ENCODE assay signal across 9 mouse cellular contexts in genomic region chr15:78826213-78827204, GRCm38 (mm10). TPM values are rescaled to one million over a fixed set of nuclear protein-coding genes. Genes with fewer than 3 reads are reported as not detected.
DNase-seq lines count a peak whose midpoint lies in the region; ATAC-seq and TF ChIP-seq lines count a peak whose summit lies in the region.
"Had no signal": no experiment of that assay in that cellular context is flagged by ENCODE, and none has a peak within 500 bp of the region (broad histone marks: within the 10 kb centered on the region; RNA-seq: fewer than 3 reads in every experiment).

No protein-coding gene starts in this region.

- H3K9ac ChIP-seq in ES-E14 (ENCODE audit: insufficient read depth, low read depth, low read length, poor library complexity, severe bottlenecking), result no peak overlapping the region
- no peak overlapping the region for H3K9ac ChIP-seq in heart, embryonic 16.5 days (ENCODE audit: low read length)
- 0 out of 2 replicates have a peak overlapping the region, but pooled peaks have one; percentile 25 for H3K9ac ChIP-seq in lung, embryonic 16.5 days (ENCODE audit: low read length)

- no peaks in the 10 kb centered on the region for H3K9me3 ChIP-seq in ES-E14 (ENCODE audit: control insufficient read depth, insufficient read depth, low read depth, low read length)
- no peaks in the 10 kb centered on the region for H3K9me3 ChIP-seq in heart, embryonic 16.5 days (replicated peaks; ENCODE audit: control insufficient read depth, low read length)
- H3K9me3 ChIP-seq in lung, embryonic 16.5 days (ENCODE audit: control insufficient read depth, low read length), result no peaks in the 10 kb centered on the region

- no peaks in the 10 kb centered on the region for H3K27me3 ChIP-seq in heart, embryonic 16.5 days (ENCODE audit: control insufficient read depth, insufficient read depth, low read length)
- H3K27me3 ChIP-seq in lung, embryonic 16.5 days (ENCODE audit: control insufficient read depth, insufficient read depth, low read depth, low read length), result no peaks in the 10 kb centered on the region

- TF ChIP-seq CTCF in bone marrow macrophage, adult 2 months (IDR thresholded peaks at IDR 0.05; ENCODE audit: low read depth, low read length), result peak; percentile 66
- peak; percentile 79 for TF ChIP-seq CTCF in embryonic fibroblast, embryonic 13.5 days (IDR thresholded peaks at IDR 0.05; ENCODE audit: borderline replicate concordance, insufficient read depth, low read length)

- no peak overlapping the region for H3K4me2 ChIP-seq in heart, embryonic 16.5 days (ENCODE audit: low read depth, low read length)
- no peak overlapping the region for H3K4me2 ChIP-seq in lung, embryonic 16.5 days (ENCODE audit: low read depth, low read length)

- no peak overlapping the region for H3K27ac ChIP-seq in ES-E14 (ENCODE audit: insufficient read depth, low read depth, low read length, poor library complexity, severe bottlenecking)
- no peak overlapping the region for H3K27ac ChIP-seq in bone marrow macrophage, adult 2 months (ENCODE audit: insufficient read depth, low read depth, low read length)
- H3K27ac ChIP-seq in embryonic fibroblast, embryonic 13.5 days (ENCODE audit: insufficient read depth, low read length), result no peak overlapping the region
- H3K27ac ChIP-seq in heart, embryonic 16.5 days (ENCODE audit: low read length), result no peak overlapping the region
- no peak overlapping the region for H3K27ac ChIP-seq in lung, embryonic 16.5 days (ENCODE audit: low read length)

- 19% methylated on average over 28 of the region's 28 CpGs for WGBS in heart, embryonic 16.5 days
- 18% methylated on average over 28 of the region's 28 CpGs for WGBS in lung, embryonic 16.5 days

- no peak overlapping the region for H3K4me3 ChIP-seq in ES-E14 (ENCODE audit: insufficient read depth in 1 of 2, low read depth in 1 of 2, low read length in 2 of 2, poor library complexity in 1 of 2, severe bottlenecking in 1 of 2)
- no peak overlapping the region for H3K4me3 ChIP-seq in bone marrow macrophage, adult 2 months (ENCODE audit: insufficient read depth, low read length)
- no peak overlapping the region for H3K4me3 ChIP-seq in embryonic fibroblast, embryonic 13.5 days (ENCODE audit: insufficient read depth, low read length)
- H3K4me3 ChIP-seq in heart, embryonic 16.5 days (ENCODE audit: low read length), result no peak overlapping the region
- no peak overlapping the region for H3K4me3 ChIP-seq in lung, embryonic 16.5 days (ENCODE audit: low read length)

- peak; percentile 56 for DNase-seq in ES-E14 (ENCODE audit: low read depth, low spot score)
- DNase-seq in kidney, postnatal 25 days, result peak; percentile 84 to 85
- peak; percentile 93 for DNase-seq in retina, embryonic 14.5 days (ENCODE audit: low spot score)
- no peak for DNase-seq in ovary, postnatal 14 days (ENCODE audit: low spot score)

- peaks cover 0 to 7% of the 10 kb centered on the region in 2 experiments; a peak in 1 of 4 replicates for H3K4me1 ChIP-seq in ES-E14 (ENCODE audit: control insufficient read depth in 2 of 2, insufficient read depth in 2 of 2, low read length in 2 of 2, poor library complexity in 1 of 2)
- no peaks in the 10 kb centered on the region for H3K4me1 ChIP-seq in bone marrow macrophage, adult 2 months (ENCODE audit: control insufficient read depth, insufficient read depth, low read length)
- H3K4me1 ChIP-seq in embryonic fibroblast, embryonic 13.5 days (ENCODE audit: control insufficient read depth, insufficient read depth, low read length), result no peaks in the 10 kb centered on the region
- H3K4me1 ChIP-seq in heart, embryonic 16.5 days (ENCODE audit: control insufficient read depth, insufficient read depth, low read length), result peaks cover 7% of the 10 kb centered on the region; the same call in 1 of the 2 replicates
- peaks cover 13% of the 10 kb centered on the region for H3K4me1 ChIP-seq in lung, embryonic 16.5 days (replicated peaks; ENCODE audit: control insufficient read depth, insufficient read depth, low read length)

- H3K36me3 ChIP-seq in ES-E14 (ENCODE audit: control insufficient read depth, insufficient read depth, low read length, poor library complexity, severe bottlenecking), result no peaks in the 10 kb centered on the region
- no peaks in the 10 kb centered on the region for H3K36me3 ChIP-seq in heart, embryonic 16.5 days (ENCODE audit: control insufficient read depth, insufficient read depth)
- no peaks in the 10 kb centered on the region for H3K36me3 ChIP-seq in lung, embryonic 16.5 days (ENCODE audit: control insufficient read depth, insufficient read depth, low read length)

- ATAC-seq in heart, embryonic 16.5 days (replicated peaks; ENCODE audit: extremely low read depth, insufficient read depth, low FRiP score), result peak; percentile 61; the same call in 1 of the 2 replicates
- peak; percentile 77 for ATAC-seq in lung, embryonic 16.5 days (ENCODE audit: low read depth)

- TF ChIP-seq POLR2A in bone marrow macrophage, adult 2 months (IDR thresholded peaks at IDR 0.05; ENCODE audit: borderline replicate concordance, low read depth, low read length), result no peak
- no peak for TF ChIP-seq POLR2A in embryonic fibroblast, embryonic 13.5 days (IDR thresholded peaks at IDR 0.05; ENCODE audit: low read depth, low read length)

- in situ Hi-C loops in ES-E14 (cut with MboI; ENCODE audit: low sequenced_read_pairs in 2 of 2, unreplicated experiment in 2 of 2), result no loop called here

TF ChIP-seq in ES-E14, 5 proteins besides CTCF, POLR2A, EP300 and RAD21:
- no peak for TF ChIP-seq ZNF384 (IDR thresholded peaks at IDR 0.05; ENCODE audit: low read depth, low read length)
- TF ChIP-seq MAFK (IDR thresholded peaks at IDR 0.05; ENCODE audit: insufficient read depth, low read depth, low read length), result 0 out of 2 replicates have a peak, but pooled peaks have one; percentile 12
- TF ChIP-seq ZC3H11A (IDR thresholded peaks at IDR 0.05; ENCODE audit: borderline replicate concordance, low read depth, low read length), result peak; percentile 82
- no peak for TF ChIP-seq CHD2 (IDR thresholded peaks at IDR 0.05; ENCODE audit: low read depth, low read length)

RNA-seq across cellular contexts. Expression of gene Cdc42ep1, which starts 15.9 kb away (rescaled TPM):
- total RNA-seq in ES-E14 (2012; rRNA removed), result 4.7 and 8.3 TPM in 2 replicates
- 0.31 and 0.36 TPM in 2 replicates for polyA plus RNA-seq in bone marrow macrophage, adult 2 months (2012; ENCODE audit: insufficient read depth, insufficient read length, missing spikeins)
- polyA plus RNA-seq in embryonic fibroblast, embryonic 13.5 days (2011; ENCODE audit: insufficient read length, low read depth, missing spikeins), result 26.1 and 30.9 TPM in 2 replicates
- 29.4 and 38.7 TPM in 2 replicates for polyA plus RNA-seq in heart, embryonic 16.5 days (2015; fragmentation: Nextera tagmentation; extraction: Ambion mirVana)
- 113 TPM in 2 replicates for polyA plus RNA-seq in lung, embryonic 16.5 days (2015; fragmentation: Nextera tagmentation; extraction: Ambion mirVana)

RNA-seq across cellular contexts. Expression of gene Card10, which starts 23.7 kb away (rescaled TPM):
- 3.8 and 5.0 TPM in 2 replicates for total RNA-seq in ES-E14 (2012; rRNA removed)
- polyA plus RNA-seq in bone marrow macrophage, adult 2 months (2012; ENCODE audit: insufficient read depth, insufficient read length, missing spikeins), result 0.23 TPM in 1 of 2 replicates, not detected in the other
- 5.9 and 6.4 TPM in 2 replicates for polyA plus RNA-seq in embryonic fibroblast, embryonic 13.5 days (2011; ENCODE audit: insufficient read length, low read depth, missing spikeins)
- polyA plus RNA-seq in heart, embryonic 16.5 days (2015; fragmentation: Nextera tagmentation; extraction: Ambion mirVana), result 6.3 and 7.4 TPM in 2 replicates
- 6.1 and 6.2 TPM in 2 replicates for polyA plus RNA-seq in lung, embryonic 16.5 days (2015; fragmentation: Nextera tagmentation; extraction: Ambion mirVana)

RNA-seq across cellular contexts. Expression of gene Lgals2, which starts 28.8 kb away (rescaled TPM):
- total RNA-seq in ES-E14 (2012; rRNA removed), result 4.2 TPM in 1 of 2 replicates, not detected in the other
- polyA plus RNA-seq in bone marrow macrophage, adult 2 months (2012; ENCODE audit: insufficient read depth, insufficient read length, missing spikeins), result not detected in 2 replicates
- not detected in 2 replicates for polyA plus RNA-seq in embryonic fibroblast, embryonic 13.5 days (2011; ENCODE audit: insufficient read length, low read depth, missing spikeins)
- polyA plus RNA-seq in heart, embryonic 16.5 days (2015; fragmentation: Nextera tagmentation; extraction: Ambion mirVana), result 2.2 TPM in 1 of 2 replicates, not detected in the other
- polyA plus RNA-seq in lung, embryonic 16.5 days (2015; fragmentation: Nextera tagmentation; extraction: Ambion mirVana), result 1.0 and 1.2 TPM in 2 replicates
- total RNA-seq: layer of hippocampus, postnatal 25 days had no signal

RNA-seq across cellular contexts. Expression of gene Gga1, which starts 50.5 kb away (rescaled TPM):
- 18.4 and 23.3 TPM in 2 replicates for total RNA-seq in ES-E14 (2012; rRNA removed)
- polyA plus RNA-seq in bone marrow macrophage, adult 2 months (2012; ENCODE audit: insufficient read depth, insufficient read length, missing spikeins), result 68.7 and 76.5 TPM in 2 replicates
- 33.1 and 33.2 TPM in 2 replicates for polyA plus RNA-seq in embryonic fibroblast, embryonic 13.5 days (2011; ENCODE audit: insufficient read length, low read depth, missing spikeins)
- polyA plus RNA-seq in heart, embryonic 16.5 days (2015; fragmentation: Nextera tagmentation; extraction: Ambion mirVana), result 44.9 and 48.9 TPM in 2 replicates
- polyA plus RNA-seq in lung, embryonic 16.5 days (2015; fragmentation: Nextera tagmentation; extraction: Ambion mirVana), result 58.3 and 63.1 TPM in 2 replicates

RNA-seq across cellular contexts. Expression of gene Mfng, which starts 53.2 kb away (rescaled TPM):
- 7.3 and 11.7 TPM in 2 replicates for total RNA-seq in ES-E14 (2012; rRNA removed)
- polyA plus RNA-seq in bone marrow macrophage, adult 2 months (2012; ENCODE audit: insufficient read depth, insufficient read length, missing spikeins), result 14.0 and 16.2 TPM in 2 replicates
- not detected in 2 replicates for polyA plus RNA-seq in embryonic fibroblast, embryonic 13.5 days (2011; ENCODE audit: insufficient read length, low read depth, missing spikeins)
- 19.6 and 19.8 TPM in 2 replicates for polyA plus RNA-seq in heart, embryonic 16.5 days (2015; fragmentation: Nextera tagmentation; extraction: Ambion mirVana)
- 40.8 and 43.1 TPM in 2 replicates for polyA plus RNA-seq in lung, embryonic 16.5 days (2015; fragmentation: Nextera tagmentation; extraction: Ambion mirVana)

Comparison
In these comparisons a context has a peak if more than half of its experiments do, and no peak if none do; other contexts are left out.
1. RNA of gene Cdc42ep1, which starts 15.9 kb away (polyA plus RNA-seq): 113 TPM in lung, embryonic 16.5 days, 29.4 to 38.7 TPM in heart, embryonic 16.5 days and 26.1 to 30.9 TPM in embryonic fibroblast, embryonic 13.5 days; 0.31 to 0.36 TPM in bone marrow macrophage, adult 2 months; every median in the first group is over 10 times any median in the second.